Mouse (Mus musculus) kidney, embryonic 14.5 days (tissue): ENCODE measurements around the gene Mfap1a. TPM values are rescaled to one million over a fixed set of nuclear protein-coding genes. Genes with fewer than 3 reads are reported as not detected.
"Not testable (repeated sequence)": the region's sequence is repeated elsewhere in the genome, so short reads cannot be mapped to it uniquely, and the experiment has no call there.

Experiments used
- ATAC-seq: fragments of 200-750 bp; cut with Nextera tagmentation; 2 replicates; pipeline ENCODE4 v1.8.0; 2017; ENCODE audit warnings: moderate number of reproducible peaks, mild to moderate bottlenecking, moderate TSS enrichment, moderate library complexity; ENCODE audit not compliant: low FRiP score, low TSS enrichment
- H3K27ac ChIP-seq: fragments of 300-500 bp; sonication (generic); 2 replicates; pipeline ENCODE4 v1.5.1; 2014; ENCODE audit warnings: low read depth, mild to moderate bottlenecking, low read length, moderate library complexity, mixed read lengths
- H3K27me3 ChIP-seq: fragments of 300-500 bp; sonication (generic); 2 replicates; pipeline ENCODE4 v1.6.1; 2014; ENCODE audit warnings: mild to moderate bottlenecking, low read length; ENCODE audit not compliant: control insufficient read depth, insufficient read depth
- H3K36me3 ChIP-seq: fragments of 300-500 bp; sonication (generic); 2 replicates; pipeline ENCODE4 v1.6.1; 2014; ENCODE audit warnings: low read length, mixed read lengths; ENCODE audit not compliant: control insufficient read depth, insufficient read depth
- H3K4me1 ChIP-seq: fragments of 300-500 bp; sonication (generic); 2 replicates; pipeline ENCODE4 v1.6.1; 2014; ENCODE audit warnings: low read length, mixed read lengths; ENCODE audit not compliant: control insufficient read depth, insufficient read depth
- H3K4me2 ChIP-seq: fragments of 300-500 bp; sonication (generic); replicated peaks from 2 replicates; pipeline ENCODE4 v1.6.1; 2014; ENCODE audit warnings: low read depth, mild to moderate bottlenecking, low read length
- H3K4me3 ChIP-seq: fragments of 300-500 bp; sonication (generic); 2 replicates; pipeline ENCODE4 v1.5.1; 2014; ENCODE audit warnings: mild to moderate bottlenecking, low read length
- H3K9ac ChIP-seq: fragments of 300-500 bp; sonication (generic); 2 replicates; pipeline ENCODE4 v1.6.1; 2014; ENCODE audit warnings: low read depth, mild to moderate bottlenecking, low read length, moderate library complexity
- H3K9me3 ChIP-seq: fragments of 300-500 bp; sonication (generic); 2 replicates; pipeline ENCODE4 v1.6.1; 2016; ENCODE audit warnings: low read length; ENCODE audit not compliant: control insufficient read depth
- WGBS: fragments of 180-500 bp; shearing (Covaris S2); extraction: QIAGEN DNeasy Blood & Tissue Kit; methylation state at CpG from one replicate; pipeline ENCODE4 v1.1.7; 2014; 5-methylcytosine and 5-hydroxymethylcytosine counted together
- polyA plus RNA-seq: library from polyadenylated mRNA; unstranded; fragments of >200 nt; fragmentation: Nextera tagmentation; extraction: Ambion mirVana; gene quantifications from 2 replicates; pipeline ENCODE4 v1.2.1, GENCODE M21; 2014

Gene Mfap1a
- polyA plus RNA-seq, 1 experiment from 2014 or later, result 28.0 TPM

GRCm38 (mm10) chr2:121480916-121481315 lies 25.5 kb downstream of the Mfap1a start:
- H3K27ac ChIP-seq, H3K4me2 ChIP-seq, H3K9ac ChIP-seq, ATAC-seq, H3K27me3 ChIP-seq, H3K4me3 ChIP-seq, H3K9me3 ChIP-seq, H3K36me3 ChIP-seq, H3K4me1 ChIP-seq: not testable (repeated sequence)
- WGBS, result 88% methylated on average over 13 of the region's 13 CpGs

- Histone ChIP-seq H3K9ac (no peak overlapping the region), H3K9me3 (no peaks in the 10 kb centered on the region), H3K4me2 (no peak overlapping the region), H3K4me1 (no peaks in the 10 kb centered on the region), H3K36me3 (no peaks in the 10 kb centered on the region), H3K27me3 (no peaks in the 10 kb centered on the region), H3K4me3 (no peak overlapping the region), H3K27ac (no peak overlapping the region)
- ATAC-seq, result no peak
- 56% methylated on average over 3 of the region's 3 CpGs for WGBS
These were observed 26.0 kb downstream of the Mfap1a start for GRCm38 (mm10) chr2:121480498-121480897.

GRCm38 (mm10) chr2:121477491-121478266 lies 28.8 kb downstream of the Mfap1a start:
- no peak overlapping the region for H3K4me3 ChIP-seq
- no peak overlapping the region for H3K4me2 ChIP-seq
- no peak overlapping the region for H3K9ac ChIP-seq
- H3K4me1 ChIP-seq, result no peaks in the 10 kb centered on the region; the same call in 1 of the 2 replicates
- no peak overlapping the region for H3K27ac ChIP-seq
- no peak for ATAC-seq
- WGBS, result 86% methylated on average over 3 of the region's 3 CpGs
- H3K9me3 ChIP-seq, result no peaks in the 10 kb centered on the region
- no peaks in the 10 kb centered on the region for H3K36me3 ChIP-seq
- H3K27me3 ChIP-seq, result no peaks in the 10 kb centered on the region

GRCm38 (mm10) chr2:121475306-121475705 lies 31.2 kb downstream of the Mfap1a start:
- WGBS, result 100% methylated on average over 2 of the region's 2 CpGs
- H3K9me3 ChIP-seq, H3K36me3 ChIP-seq, H3K9ac ChIP-seq, ATAC-seq, H3K4me1 ChIP-seq, H3K27me3 ChIP-seq, H3K4me2 ChIP-seq, H3K4me3 ChIP-seq, H3K27ac ChIP-seq: not testable (repeated sequence)

- Histone ChIP-seq H3K27me3 (no peaks in the 10 kb centered on the region), H3K27ac (no peak overlapping the region; the same call in 1 of the 2 replicates), H3K4me2 (peak overlapping the region; percentile 52), H3K9ac (peak overlapping the region; percentile 60; the same call in 1 of the 2 replicates), H3K4me3 (peak overlapping the region; percentile 62), H3K36me3 (no peaks in the 10 kb centered on the region), H3K9me3 (no peaks in the 10 kb centered on the region), H3K4me1 (no peaks in the 10 kb centered on the region; the same call in 1 of the 2 replicates)
- WGBS, result 36% methylated on average over 8 of the region's 8 CpGs
- ATAC-seq, result no peak
These were observed 32.3 kb downstream of the Mfap1a start for GRCm38 (mm10) chr2:121474180-121474535.

- H3K27me3 ChIP-seq, H3K27ac ChIP-seq, H3K4me1 ChIP-seq, H3K36me3 ChIP-seq, H3K9me3 ChIP-seq: not testable (repeated sequence)
- Histone ChIP-seq H3K9ac (peak within 1 kb of the TSS; percentile 60), H3K4me2 (peak within 1 kb of the TSS; percentile 52), H3K4me3 (peak within 1 kb of the TSS; percentile 62)
- WGBS, result 6% methylated on average over 39 of the region's 41 CpGs
- ATAC-seq, result peak; percentile 94
These were observed 32.9 kb downstream of the Mfap1a start, which contains the start of gene Mfap1b for GRCm38 (mm10) chr2:121473301-121474179. Gene Mfap1b (minus strand): TSS chr2:121474067.

GRCm38 (mm10) chr2:121472783-121473182 lies 33.7 kb downstream of the Mfap1a start:
- not testable (repeated sequence) for H3K27me3 ChIP-seq, H3K4me1 ChIP-seq, H3K9me3 ChIP-seq, H3K27ac ChIP-seq, H3K4me2 ChIP-seq, ATAC-seq, H3K9ac ChIP-seq, H3K36me3 ChIP-seq, H3K4me3 ChIP-seq
- 95% methylated on average over 3 of the region's 3 CpGs for WGBS

- H3K9ac ChIP-seq, H3K4me2 ChIP-seq, H3K27ac ChIP-seq, H3K4me1 ChIP-seq, H3K4me3 ChIP-seq, H3K36me3 ChIP-seq, H3K27me3 ChIP-seq, ATAC-seq, H3K9me3 ChIP-seq: not testable (repeated sequence)
- 60% methylated on average over 1 of the region's 6 CpGs for WGBS
These were observed 37.5 kb downstream of the Mfap1a start for GRCm38 (mm10) chr2:121468982-121469381.

- Histone ChIP-seq H3K4me1 (peaks cover 5% of the 10 kb centered on the region; the same call in 1 of the 2 replicates), H3K4me3 (no peak overlapping the region), H3K27me3 (no peaks in the 10 kb centered on the region), H3K4me2 (no peak overlapping the region), H3K27ac (no peak overlapping the region), H3K36me3 (peaks cover 17% of the 10 kb centered on the region; the same call in 1 of the 2 replicates), H3K9me3 (no peaks in the 10 kb centered on the region), H3K9ac (no peak overlapping the region)
- no peak for ATAC-seq
- WGBS, result 54% methylated on average over 2 of the region's 2 CpGs
These were observed 46.4 kb downstream of the Mfap1a start for GRCm38 (mm10) chr2:121460071-121460470.
